Mouse (Mus musculus) gastrocnemius, postnatal 14 days (tissue): ENCODE results near the gene Ago4. TPM values are rescaled to one million over a fixed set of nuclear protein-coding genes. Genes with fewer than 3 reads are reported as not detected.

Experiments used
- DNase-seq: peaks from one replicate; pipeline ENCODE4 v3.0.0; 2021; ENCODE audit warnings: mixed read lengths
- intact Hi-C: fragments of 180-260 bp; cut with DNase I; formaldehyde crosslinking; loops from one replicate; pipeline ENCODE4 v1.15.1; 2025; ENCODE audit warnings: low total_unique reads
- total RNA-seq, 2 experiments: library from RNA; stranded (reverse); gene quantifications; 2 replicates each; pipeline ENCODE4 v1.2.3; 2021

Gene Ago4
- total RNA-seq, 2 experiments from 2014 or later, result 2.1 to 2.2 TPM

DNA sequence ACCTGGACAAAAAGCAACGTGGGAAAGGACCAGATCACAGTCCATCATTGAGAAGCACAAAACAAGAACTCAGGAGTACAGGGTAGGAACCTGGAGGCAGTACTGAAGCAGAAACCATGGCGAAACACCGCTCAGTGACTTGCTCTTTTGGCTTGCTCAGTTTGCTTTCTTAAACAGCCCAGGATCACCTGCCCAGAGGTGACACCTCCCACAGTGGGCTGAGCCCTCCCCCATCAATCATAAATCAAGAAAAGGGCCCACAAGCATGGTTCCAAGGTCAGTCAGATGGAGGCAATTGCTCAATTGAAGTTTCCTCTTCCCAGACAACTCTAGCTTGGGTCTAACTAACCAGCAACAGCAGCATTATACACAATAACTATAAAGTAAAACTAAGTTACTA is 49.4 kb downstream of the Ago4 start:
- intact Hi-C loops, result no loop called here
- DNase-seq, result no peak

GRCm38 (mm10) chr4:126482951-126483350 is 50.3 kb downstream of the Ago4 start:
- intact Hi-C loops, result no loop called here
- no peak for DNase-seq

- intact Hi-C loops, result no loop called here
- no peak for DNase-seq
Observed at GRCm38 (mm10) chr4:126481461-126481860, 51.8 kb downstream of the Ago4 start.

DNA sequence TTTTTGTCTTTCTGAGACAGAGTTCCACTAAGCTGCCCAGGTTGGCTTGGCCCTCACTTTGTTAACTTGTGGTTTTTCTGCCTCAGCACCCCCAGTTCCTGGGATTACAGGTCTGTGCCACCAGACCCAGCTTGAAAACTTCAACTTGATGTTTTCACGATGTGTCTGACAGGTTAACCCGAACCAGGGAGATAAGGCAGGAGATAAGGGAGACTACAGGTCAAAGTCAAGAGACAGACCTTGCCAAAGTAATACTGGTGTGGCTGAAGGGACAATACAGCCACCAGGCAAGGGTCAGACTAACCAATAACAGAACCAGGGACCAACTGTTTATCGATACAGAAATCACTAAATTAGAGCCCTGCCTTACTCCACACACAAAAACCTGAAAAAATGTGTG is 53.0 kb downstream of the Ago4 start:
- DNase-seq, result no peak
- intact Hi-C loops, result no loop called here

DNA sequence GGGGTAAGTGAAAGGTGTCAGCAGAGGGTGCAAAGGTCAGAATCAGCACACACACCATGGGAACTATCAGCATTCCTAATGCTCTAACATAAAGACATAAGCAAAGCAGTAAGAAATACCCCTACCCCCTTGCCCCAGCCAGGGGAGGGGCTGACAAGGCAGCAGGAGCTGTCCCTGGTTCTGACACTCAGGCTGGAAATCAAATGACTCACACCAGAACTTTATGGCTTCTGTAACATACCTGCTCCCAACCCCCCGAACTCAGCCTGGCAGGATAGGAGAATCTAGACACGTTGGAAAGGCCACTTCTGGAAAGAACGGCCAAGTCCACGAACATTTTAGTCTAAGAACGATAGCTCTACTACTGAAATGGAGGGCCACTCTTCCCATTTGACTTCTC is 60.2 kb downstream of the Ago4 start:
- intact Hi-C loops, result no loop called here
- DNase-seq, result no peak

DNA sequence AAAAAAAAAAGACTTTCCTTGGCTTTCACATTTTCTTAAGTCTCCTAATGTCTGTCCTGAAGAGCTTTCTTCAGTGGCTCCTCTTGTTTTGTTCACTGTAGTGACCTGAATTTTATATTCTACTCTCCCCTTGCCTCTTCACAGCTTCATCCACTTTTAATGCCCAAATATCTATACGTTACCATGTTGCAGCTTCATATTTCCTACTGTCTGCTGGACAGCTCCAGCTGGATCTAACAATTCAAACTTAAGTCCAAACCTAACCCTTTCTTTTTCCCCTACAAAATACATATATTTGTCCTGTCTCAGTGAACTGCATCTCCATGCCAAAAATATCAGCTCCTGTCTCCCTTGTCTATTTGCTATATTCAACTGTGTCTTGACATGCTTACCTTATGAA is 63.9 kb downstream of the Ago4 start:
- DNase-seq, result no peak
- intact Hi-C loops, result no loop called here

GRCm38 (mm10) chr4:126468925-126469324 is 64.3 kb downstream of the Ago4 start:
- DNase-seq, result no peak
- intact Hi-C loops, result no loop called here

- intact Hi-C loops, result no loop called here
Observed at GRCm38 (mm10) chr4:126468285-126468901, 64.9 kb downstream of the Ago4 start, which contains the start of gene Ago1. Gene Ago1, minus strand, starts transcription at chr4:126468583.

GRCm38 (mm10) chr4:126467721-126468284 is 65.5 kb downstream of the Ago4 start:
- intact Hi-C loops, result no loop called here
- peak; percentile 47 for DNase-seq

More at GRCm38 (mm10) chr4:126468285-126468901, 64.9 kb downstream of the Ago4 start, which contains the start of gene Ago1:
- DNase-seq, result peak; percentile 97

- DNase-seq, result no peak
- intact Hi-C loops, result no loop called here
Observed at GRCm38 (mm10) chr4:126466251-126466750, 67.0 kb downstream of the Ago4 start.

DNA sequence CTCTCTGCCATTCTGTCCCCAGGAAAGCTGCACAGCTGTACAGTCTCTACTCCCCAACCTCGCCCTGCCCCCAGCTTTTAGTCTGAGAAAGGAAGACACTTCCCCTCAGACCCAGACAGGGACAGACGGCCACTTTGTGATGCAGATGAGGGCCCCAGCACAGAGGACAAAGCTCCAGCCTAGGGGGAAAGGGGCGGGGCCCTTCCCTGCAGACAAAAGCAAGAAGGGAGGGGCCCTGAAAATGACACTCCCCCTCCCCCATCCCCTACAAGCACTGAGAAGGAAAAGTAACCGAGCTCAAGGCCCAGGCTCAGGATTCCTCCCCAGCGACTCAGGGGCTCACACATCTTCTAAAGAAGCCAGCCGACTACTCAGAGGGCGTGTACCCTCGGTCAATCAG is 67.4 kb downstream of the Ago4 start:
- DNase-seq, result peak; percentile 13
- intact Hi-C loops, result no loop called here

- DNase-seq, result no peak
- intact Hi-C loops, result no loop called here
Observed at GRCm38 (mm10) chr4:126464892-126465235, 68.4 kb downstream of the Ago4 start.

- no peak for DNase-seq
- intact Hi-C loops, result no loop called here
Observed at GRCm38 (mm10) chr4:126464189-126464891, 68.9 kb downstream of the Ago4 start.

DNA sequence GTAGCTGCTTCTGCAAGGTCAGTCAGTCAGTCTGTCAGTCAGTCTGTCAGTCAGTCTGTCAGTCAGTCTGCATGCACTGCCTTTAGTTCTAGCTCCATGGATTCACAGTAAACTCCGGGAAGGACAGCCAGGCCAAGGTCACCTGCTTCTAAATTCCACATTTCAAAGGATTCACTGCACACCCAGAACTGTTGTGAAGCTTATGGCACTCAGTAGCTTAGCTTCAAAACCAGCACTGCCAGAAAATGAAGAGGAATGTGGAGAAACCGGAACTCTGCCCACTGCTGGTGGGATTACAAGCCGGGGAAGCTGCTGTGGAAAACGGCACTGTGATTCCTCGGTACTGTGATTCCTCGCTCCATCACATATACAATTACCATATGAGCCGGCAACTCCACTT is 77.8 kb downstream of the Ago4 start:
- intact Hi-C loops, result no loop called here
- no peak for DNase-seq

- intact Hi-C loops, result no loop called here
Observed at GRCm38 (mm10) chr4:126454547-126455254, 78.6 kb downstream of the Ago4 start.

DNA sequence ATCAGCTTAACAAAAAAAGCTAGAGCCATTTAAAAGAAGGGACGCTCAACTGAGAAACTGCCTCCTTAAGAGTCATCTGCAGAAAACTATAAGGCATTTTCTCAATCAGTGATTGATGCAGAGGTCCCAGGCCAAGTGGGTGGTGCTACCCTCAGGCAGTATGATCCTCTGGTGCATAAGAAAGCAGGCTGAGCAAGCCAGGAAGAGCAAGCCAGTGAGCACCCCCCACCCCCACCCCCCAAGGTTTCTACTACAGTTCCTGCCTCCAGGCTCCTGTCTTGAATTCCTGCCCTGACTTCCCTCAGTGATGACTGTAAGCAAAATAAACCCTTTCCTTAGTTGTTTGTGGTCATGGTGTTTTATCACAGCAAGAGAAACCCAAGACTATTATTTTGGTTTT is 83.0 kb downstream of the Ago4 start:
- no peak for DNase-seq
- intact Hi-C loops, result no loop called here

More at GRCm38 (mm10) chr4:126454547-126455254, 78.6 kb downstream of the Ago4 start:
- no peak for DNase-seq

GRCm38 (mm10) chr4:126447126-126447525 is 86.1 kb downstream of the Ago4 start:
- intact Hi-C loops, result no loop called here
- DNase-seq, result no peak

DNA sequence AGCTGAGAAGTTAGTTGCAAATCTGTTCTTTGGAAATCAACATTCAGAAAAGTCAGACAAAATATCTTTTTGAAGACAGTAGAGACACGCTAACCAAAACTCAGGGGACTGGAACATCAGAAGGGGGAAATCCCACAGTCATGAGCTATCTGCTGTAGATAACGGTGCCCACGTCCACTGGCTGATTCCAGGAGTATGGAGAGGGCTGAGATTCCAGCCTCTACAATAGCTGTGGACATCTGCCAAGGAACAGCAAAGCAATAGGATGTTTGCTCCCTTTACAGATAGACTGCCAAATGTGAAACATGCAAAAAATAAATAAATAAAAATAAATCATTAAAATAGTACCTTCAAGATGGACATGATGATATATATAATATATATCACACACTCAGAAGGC is 88.7 kb downstream of the Ago4 start:
- intact Hi-C loops, result no loop called here
- no peak for DNase-seq
